Mouse (Mus musculus) G1E-ER4 (cell line): Measurements from ENCODE around the gene Ptpn6. TPM values are rescaled to one million over a fixed set of nuclear protein-coding genes. Genes with fewer than 3 reads are reported as not detected.

ENCODE experiments used
- GATA1 ChIP-seq: IDR thresholded peaks from one replicate; pipeline ENCODE4 v1.8.0; 2012; ENCODE audit warnings: low read length, inconsistent platforms
- polyA plus RNA-seq: library from polyadenylated mRNA; stranded (reverse); fragments of >175 nt; gene quantifications from 2 replicates; pipeline ENCODE4 v1.2.3, GENCODE M21; 2012

Ptpn6 gene
- polyA plus RNA-seq, 1 experiment = 25.0 TPM

DNA sequence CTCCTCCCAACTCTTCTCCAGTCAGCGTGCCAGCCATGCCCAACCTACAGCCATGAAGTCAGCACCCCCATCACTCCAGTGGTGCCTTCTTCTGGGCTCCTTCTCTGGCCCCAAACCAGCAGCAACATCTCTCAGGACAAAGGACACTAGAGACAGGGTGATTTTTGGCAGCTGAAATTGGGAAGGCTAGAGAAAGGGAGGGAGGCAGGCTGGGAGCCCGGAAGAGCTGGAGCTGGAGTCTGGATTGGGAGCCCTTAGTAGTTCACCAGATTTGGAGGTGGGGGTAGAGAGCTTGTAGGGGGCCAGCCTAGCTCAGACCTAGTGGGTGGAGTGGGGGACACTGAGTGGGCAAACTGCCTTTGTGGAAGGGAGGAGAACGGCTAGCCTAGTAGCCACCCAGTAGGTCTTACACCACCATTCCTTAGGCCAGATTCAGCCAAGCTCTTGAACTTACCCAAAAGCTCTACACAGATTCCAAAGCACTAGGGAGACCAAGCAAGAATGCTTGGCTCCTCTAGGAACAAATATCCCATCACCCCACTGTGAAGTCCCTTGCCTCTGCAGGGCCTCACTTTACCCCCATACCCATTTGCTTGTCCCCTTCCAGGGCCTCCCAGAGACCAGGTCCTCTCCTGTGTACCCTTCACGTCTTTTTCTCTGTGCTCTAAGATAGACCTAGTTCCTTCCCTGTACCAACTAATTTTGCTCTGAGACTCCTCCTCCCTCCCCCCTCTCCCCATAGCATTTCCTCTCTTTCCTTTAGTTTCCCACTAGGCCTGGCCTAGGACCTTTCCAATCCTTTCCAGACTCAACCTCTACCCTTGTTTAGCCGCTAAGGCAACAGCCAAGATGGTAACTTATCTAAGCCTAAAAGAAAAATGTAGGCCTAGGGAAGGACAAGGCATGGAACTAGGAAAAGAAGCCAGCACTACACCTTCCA lies 19.7 kb upstream of the Ptpn6 start:
- TF ChIP-seq GATA1 = no peak

DNA sequence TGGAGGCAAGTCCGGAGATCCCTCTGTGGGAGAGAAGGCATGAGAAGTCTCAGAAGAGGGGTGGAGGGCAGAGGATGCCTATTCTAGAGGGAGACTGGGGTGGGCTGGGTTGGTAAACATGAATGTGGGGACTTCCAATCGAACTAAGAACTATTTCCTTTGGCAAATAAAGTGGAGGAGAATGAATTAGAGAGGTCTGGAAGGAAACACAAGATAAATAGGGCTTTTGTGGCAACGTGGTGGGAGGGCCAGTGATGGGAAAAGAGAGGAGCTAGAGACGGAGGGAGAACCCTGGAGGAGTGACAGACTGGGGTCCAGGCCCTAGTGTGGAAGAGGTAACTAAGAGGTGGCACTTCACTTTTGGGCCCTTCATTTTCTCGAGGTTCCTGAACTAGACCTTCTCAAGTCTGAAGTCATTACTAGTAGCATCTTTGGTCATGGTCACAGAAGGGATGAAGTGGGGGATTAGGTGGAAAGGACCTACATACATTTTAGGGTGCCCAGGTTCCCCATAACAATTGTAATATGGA lies 18.9 kb upstream of the Ptpn6 start:
- no peak for TF ChIP-seq GATA1

DNA sequence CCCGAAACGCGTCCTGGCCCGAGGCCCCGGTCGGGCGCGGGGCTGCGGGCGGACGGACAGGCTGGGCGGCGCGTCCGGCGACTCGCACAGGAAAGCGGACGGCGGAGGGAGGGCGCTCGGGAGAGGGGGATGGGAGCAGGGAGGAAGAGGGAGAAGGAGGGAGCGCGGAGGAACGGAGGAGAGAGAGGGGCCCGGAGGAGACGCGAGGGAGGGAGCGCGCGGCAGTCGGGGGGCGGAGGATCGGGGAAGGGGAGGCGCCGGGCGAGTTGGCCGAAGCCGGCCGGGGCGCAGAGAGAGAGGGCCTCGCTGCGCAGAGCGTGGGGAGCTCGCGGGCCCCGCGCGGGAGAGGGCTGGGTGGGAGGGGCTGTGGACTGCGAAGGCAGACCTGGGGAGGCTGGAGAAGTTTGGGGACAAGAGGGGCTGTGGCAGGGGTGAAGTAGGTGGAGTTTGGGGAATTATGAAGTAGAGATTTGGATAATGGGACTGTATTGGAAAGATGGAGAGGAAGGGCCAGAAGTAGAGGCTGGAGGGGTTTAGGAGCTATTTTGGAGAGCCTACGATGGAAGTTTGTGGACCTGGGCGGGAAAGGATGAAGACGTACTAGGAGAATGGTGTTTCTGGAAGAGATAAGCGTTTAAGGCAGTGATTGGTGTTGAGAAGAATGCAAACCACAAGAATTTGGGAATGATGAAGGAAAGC lies 18.3 kb upstream of the Ptpn6 start:
- TF ChIP-seq GATA1 = no peak

DNA sequence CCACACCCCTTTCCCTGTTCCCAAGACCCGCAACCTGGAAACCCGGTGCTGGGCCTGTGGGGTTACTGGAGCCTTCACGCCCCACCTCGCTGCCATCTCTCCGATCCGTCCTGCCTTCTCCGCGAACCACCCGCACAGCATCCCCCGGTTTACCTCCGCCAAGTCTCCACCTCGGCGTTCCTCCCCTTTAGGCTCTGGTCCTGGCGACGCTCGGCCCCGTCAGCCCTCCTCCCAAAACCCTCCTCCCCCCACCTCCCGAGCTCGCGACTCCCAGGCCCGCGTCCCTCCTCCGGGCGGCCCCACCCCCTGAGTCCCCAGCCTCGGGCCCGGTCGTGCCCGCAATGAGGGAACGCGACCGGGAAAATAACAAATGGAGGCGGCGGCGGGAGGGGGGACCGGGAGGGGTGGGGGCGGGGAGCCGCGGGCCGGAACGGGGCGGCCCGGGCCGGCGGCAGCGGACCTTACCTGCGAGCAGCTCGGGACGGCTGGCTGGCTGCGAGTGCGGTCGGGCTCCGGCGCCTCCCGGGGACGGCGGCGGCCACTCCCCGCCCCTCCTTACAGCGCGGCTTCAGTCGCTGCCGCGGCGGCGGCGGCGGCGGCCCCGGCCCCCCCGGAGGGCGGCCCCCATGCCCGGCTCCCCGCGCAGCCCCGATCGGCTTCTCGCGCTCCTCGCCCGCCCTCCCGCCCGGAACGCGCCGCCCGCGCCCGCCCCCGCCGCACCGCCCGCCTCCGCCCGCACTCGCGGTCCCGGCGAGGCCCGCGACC lies 17.5 kb upstream of the Ptpn6 start, which contains the start of the genes Gm45234 and Atn1:
Gene Gm45234, minus strand, starts transcription at position 191 of the 765 bp plus-strand sequence.
Gene Atn1, minus strand, starts transcription at position 694 of the 765 bp plus-strand sequence.
- no peak for TF ChIP-seq GATA1

DNA sequence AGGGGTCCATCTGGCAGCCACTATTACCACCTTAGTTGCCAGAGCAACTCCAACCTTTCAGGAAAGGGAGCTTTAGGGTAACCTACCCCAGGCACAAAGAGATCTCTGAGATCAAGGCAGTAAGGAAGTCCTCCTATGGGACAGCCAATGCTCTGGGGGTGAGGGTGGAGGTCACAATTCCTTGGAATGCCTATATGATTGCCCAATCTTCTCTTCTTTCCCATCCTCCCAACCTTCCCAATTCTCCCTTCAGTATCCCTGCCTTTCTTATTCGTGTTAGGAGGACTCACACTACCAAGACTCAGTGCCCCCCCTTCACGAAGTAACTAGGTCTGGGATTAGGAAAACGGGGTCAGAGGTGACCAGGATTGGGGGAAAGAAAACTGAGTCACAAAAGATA lies 16.8 kb upstream of the Ptpn6 start:
- no peak for TF ChIP-seq GATA1

DNA sequence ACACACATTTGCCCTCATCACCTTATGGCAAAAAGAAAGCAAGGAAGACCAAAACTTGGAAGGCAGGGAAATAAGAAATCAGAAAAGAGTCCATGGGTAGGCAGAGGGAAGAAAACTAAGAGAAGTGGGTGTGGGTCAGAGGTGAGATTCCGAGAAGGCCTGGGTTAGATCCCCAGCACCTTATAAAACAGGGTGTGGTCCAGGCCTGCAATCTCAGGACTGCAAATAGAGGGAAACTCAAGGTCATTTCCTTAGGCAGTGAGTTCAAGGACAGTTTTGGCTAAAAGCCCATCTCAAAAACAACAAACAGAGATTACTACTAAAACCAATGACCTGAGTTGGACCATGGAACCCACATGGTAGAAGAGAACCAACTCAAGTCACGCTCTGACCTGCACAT lies 15.3 kb upstream of the Ptpn6 start:
- TF ChIP-seq GATA1 = no peak

DNA sequence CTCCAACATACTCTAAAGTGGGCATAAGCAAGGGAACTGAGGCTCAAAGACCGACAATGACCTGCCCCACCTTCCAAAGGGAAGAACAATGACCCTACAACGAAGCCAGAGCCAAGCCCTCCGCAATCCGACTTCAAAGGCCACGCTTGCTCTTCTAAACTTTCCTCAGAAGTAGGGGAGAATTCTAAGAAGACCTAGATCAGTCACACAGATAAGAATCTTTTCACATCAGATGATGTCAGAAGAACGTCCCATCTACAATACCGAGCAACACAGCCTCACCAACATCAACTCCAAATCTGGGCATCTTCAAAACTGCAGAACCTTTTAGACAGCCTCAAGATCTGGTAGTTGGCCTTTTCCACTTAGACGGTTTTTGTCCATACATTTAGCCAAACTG lies 11.9 kb upstream of the Ptpn6 start:
- no peak for TF ChIP-seq GATA1

DNA sequence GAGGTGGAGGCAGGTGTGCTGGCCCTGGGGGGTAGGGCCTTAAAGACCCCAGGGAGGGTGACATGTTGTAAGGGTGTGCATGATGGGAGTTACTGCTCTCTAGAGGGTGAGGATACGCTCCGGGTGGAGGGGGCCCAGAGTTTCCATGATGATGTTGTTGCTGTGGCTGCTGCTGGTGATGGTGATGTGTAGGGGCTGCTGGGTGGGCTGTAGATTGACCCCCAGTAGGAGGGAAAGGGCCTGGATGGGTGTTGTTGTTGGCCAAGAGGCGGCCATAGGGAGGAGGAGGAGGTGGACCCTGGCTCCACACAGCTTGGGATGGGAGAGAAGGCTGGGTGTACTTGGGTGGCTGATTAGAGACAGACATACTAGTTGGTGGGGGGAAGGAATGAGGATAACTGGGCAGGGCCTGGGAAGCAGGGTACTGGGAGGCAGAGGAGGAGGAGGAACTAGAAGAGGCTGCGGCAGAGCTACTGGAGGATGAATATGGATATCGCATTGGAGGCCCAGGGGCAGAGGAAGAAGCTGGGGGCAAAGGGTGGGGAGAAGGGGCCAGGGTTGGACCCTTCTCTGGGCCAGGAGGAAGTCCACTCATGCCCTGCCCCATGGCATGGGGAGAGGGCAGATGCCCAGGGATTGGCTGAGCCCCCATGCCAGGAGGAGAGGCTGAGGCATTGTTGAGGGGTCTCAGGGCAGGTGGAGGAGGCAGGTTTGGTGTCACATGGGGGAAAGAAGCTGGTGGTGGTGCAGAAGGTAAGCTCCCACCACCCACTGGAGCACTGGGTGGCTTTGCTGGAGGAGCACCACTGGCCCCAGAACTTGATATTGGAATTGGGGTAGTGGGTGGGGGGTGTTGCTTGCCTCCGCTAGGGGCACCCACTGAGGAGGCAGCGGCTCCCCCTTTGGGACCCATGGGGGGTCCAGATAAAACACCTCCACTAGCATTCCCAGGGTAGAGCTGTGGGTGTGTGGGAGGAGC lies 8.4 kb upstream of the Ptpn6 start:
- no peak for TF ChIP-seq GATA1

DNA sequence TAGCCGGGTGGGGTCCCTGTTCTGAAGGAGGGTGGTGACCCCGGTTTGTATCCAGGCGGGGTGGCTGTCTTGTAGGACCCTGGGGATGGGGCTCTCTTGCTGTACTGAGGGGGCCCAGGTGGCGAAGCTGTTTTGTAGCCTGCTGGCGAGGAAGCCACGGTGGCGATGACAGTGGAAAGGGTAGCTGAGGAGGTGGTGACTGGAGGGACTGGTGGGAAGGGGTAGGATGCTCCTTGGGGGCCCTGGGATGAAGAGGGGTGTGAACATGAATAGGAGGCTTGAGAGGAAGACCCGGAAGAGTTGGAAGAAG lies 7.7 kb upstream of the Ptpn6 start:
- TF ChIP-seq GATA1 = no peak

DNA sequence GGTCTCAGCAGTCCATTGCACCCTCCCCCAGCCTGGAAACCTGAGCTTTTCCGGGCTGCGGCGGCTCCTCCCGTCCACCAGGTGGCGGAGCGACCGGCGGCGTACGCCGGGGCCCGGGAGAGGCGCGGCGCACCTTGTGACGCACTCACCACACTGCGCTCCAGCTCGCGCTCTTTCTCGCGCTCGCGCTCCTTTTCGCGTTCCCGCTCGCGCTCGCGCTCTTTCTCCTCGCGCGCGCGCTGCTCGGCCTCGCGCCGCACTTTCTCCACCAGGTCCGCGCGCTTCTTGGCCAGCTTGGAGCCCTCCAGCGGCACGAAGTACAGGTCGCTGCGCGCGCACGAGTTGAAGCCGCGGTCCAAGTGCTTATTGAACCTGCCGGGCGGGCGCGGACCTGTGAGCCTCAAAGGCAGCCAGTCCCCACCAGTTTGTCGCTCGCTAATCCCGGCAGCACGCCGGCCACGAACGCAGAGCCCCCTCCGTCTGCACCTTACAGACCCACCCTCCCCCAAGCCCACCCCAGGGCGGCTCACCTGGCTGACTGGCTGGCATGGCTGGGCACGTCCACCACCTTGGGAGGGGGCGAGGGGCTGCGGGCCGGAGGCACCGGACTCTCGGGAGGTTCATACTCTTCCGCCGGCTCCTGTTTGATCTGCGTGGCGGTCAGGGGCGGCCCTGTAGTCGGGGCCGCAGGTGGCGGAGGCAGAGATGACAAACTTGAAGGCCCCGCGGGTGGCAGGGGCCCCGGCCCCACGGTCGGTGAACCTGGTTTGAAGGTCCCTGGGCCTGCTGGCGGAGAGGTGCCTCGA lies 7.2 kb upstream of the Ptpn6 start:
- no peak for TF ChIP-seq GATA1

DNA sequence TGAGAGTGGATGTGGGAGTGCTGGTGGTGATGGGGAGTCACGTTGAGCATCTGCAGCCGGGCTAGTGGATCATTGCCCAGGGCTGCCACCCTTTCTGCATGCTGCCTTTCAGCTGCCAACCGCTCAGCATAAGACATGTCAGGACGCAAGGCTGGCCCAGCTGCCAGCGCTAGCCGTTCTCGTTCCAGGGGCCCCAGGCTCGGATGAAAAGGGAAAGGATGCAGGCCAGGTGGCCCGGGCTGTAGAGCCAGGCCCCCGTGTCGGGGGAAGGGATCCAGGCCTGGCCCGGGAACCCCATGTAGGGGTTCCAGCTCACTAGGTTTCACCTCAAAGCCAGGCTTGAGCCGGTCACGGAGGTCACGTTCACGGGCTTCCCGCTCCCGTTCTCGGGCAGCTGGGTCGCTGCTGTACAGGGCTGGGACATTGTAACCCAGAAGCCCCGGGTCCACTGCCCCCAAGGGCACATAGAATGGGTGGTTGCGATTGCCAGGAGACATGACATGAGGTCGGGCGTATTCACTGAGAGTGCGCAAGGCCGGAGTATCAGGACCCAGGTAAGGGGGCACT lies 6.3 kb upstream of the Ptpn6 start:
- TF ChIP-seq GATA1 = no peak

DNA sequence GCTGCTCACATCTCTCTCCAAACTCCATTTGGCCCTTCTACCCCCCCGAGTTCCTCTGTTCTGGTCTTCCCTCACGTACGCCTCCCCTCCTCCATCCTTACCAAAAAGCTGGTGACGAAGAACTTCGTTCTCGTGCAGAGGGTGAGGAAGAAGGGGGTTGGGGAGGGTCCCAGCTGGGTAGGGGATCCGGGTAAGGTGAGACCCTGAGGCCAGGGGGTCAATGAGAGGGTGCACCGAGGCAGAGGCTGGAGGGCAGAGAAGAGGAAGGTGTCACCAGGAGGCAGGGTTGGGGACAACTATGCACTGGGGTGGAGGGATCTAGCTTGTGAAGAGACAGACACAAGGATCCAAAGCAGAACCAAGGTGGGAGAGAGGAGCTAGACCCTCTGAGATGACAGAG lies 5.1 kb upstream of the Ptpn6 start:
- no peak for TF ChIP-seq GATA1

DNA sequence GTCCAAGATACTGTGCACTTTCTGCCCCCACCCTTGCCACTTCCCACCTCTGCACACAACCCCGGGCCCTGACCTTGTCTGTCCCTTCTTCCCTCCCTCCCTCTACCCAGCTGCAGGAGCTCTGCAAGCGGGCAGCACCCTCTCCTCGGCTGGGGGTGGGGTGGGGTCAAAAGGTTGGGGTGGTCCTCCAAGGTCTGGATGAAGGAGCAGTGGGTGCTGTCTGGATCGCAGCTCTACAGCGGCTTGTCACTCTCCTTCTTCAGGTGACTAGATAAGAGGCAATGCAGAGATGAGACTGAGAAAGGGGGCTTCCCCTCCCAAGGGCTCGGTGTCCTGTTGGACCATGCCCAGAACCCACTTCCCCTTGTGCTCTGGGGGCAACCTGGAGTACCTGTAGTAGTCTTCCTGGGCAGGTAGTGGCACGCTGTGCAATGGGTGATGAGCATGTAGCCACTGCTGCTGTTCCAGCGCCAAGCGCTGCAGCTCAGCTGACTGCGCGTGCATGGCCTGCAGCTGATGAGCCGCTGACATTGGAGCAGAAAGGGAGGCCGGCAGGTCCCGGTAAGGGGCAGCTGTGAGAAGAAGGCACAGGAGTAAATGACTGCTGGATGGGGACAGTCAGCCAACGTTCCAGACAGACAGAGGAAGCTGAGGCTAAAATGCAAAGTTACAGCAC lies 4.5 kb upstream of the Ptpn6 start:
- TF ChIP-seq GATA1 = no peak
